In genomic region chr7:29980761-29981160, GRCm38 (mm10) we compare ENCODE assay signal across 17 mouse cellular contexts. TPM values are rescaled to one million over a fixed set of nuclear protein-coding genes. Genes with fewer than 3 reads are reported as not detected.
DNase-seq lines count a peak whose midpoint lies in the region; ATAC-seq and TF ChIP-seq lines count a peak whose summit lies in the region.
"Had no signal": no experiment of that assay in that cellular context is flagged by ENCODE, and none has a peak within 500 bp of the region (broad histone marks: within the 10 kb centered on the region; RNA-seq: fewer than 3 reads in every experiment).

No protein-coding gene starts in this region.

- WGBS in heart, embryonic 14.5 days: 63% methylated on average over 1 of the region's 1 CpGs
- WGBS in lung, embryonic 15.5 days: 100% methylated on average over 1 of the region's 1 CpGs
- 93% methylated on average over 1 of the region's 1 CpGs for WGBS in limb, embryonic 14.5 days

- no peak for DNase-seq in heart, adult 9 months (ENCODE audit: low spot score in 2 of 2)
- DNase-seq in lung, adult 18-20 months: no peak
- no peak for DNase-seq in ES-E14 (ENCODE audit: low read depth, low spot score)
- peak; percentile 12 for DNase-seq in limb, embryonic 14.5 days (ENCODE audit: low spot score)
- no peak for DNase-seq in embryo, embryonic 11 days
- DNase-seq: adrenal gland, adult 2 months; gastrocnemius, postnatal 36 days; kidney, postnatal 14 days had no signal

- H3K9ac ChIP-seq in heart, embryonic 14.5 days (ENCODE audit: low read length): no peak overlapping the region
- H3K9ac ChIP-seq in lung, embryonic 15.5 days: no peak overlapping the region
- H3K9ac ChIP-seq in ES-E14 (ENCODE audit: insufficient read depth, low read depth, low read length, poor library complexity, severe bottlenecking): no peak overlapping the region
- no peak overlapping the region for H3K9ac ChIP-seq in limb, embryonic 14.5 days (ENCODE audit: low read depth, low read length, severe bottlenecking)
- H3K9ac ChIP-seq: forebrain, embryonic 13.5 days; hindbrain, embryonic 14.5 days; intestine, embryonic 15.5 days; limb, embryonic 12.5 days; liver, embryonic 15.5 days; midbrain, embryonic 13.5 days had no signal

- peaks cover 8% of the 10 kb centered on the region for H3K9me3 ChIP-seq in heart, embryonic 14.5 days (ENCODE audit: control insufficient read depth, low read length)
- no peaks in the 10 kb centered on the region; the same call in 1 of the 2 replicates for H3K9me3 ChIP-seq in lung, embryonic 15.5 days
- H3K9me3 ChIP-seq in ES-E14 (ENCODE audit: control insufficient read depth, insufficient read depth, low read depth, low read length): no peaks in the 10 kb centered on the region
- no peaks in the 10 kb centered on the region for H3K9me3 ChIP-seq in limb, embryonic 14.5 days (ENCODE audit: control insufficient read depth, low read length)
- H3K9me3 ChIP-seq: forebrain, embryonic 13.5 days; intestine, embryonic 15.5 days; liver, embryonic 15.5 days; midbrain, embryonic 13.5 days had no signal

- peaks cover 6% of the 10 kb centered on the region for H3K36me3 ChIP-seq in heart, embryonic 14.5 days (ENCODE audit: control insufficient read depth, insufficient read depth, low read length)
- 0 out of 2 replicates have a peak, but pooled peaks cover under 1% of the 10 kb centered on the region for H3K36me3 ChIP-seq in lung, embryonic 15.5 days
- peaks cover under 1% of the 10 kb centered on the region; the same call in 1 of the 2 replicates for H3K36me3 ChIP-seq in ES-E14 (ENCODE audit: control insufficient read depth, insufficient read depth, low read length, poor library complexity, severe bottlenecking)
- H3K36me3 ChIP-seq in limb, embryonic 14.5 days (ENCODE audit: control insufficient read depth, insufficient read depth, low read length): 0 out of 2 replicates have a peak, but pooled peaks cover 2% of the 10 kb centered on the region
- H3K36me3 ChIP-seq: intestine, embryonic 15.5 days had no signal

- peak; percentile 23; the same call in 1 of the 2 replicates for ATAC-seq in heart, embryonic 14.5 days (ENCODE audit: insufficient number of reproducible peaks, insufficient read depth, low FRiP score, low read depth)
- ATAC-seq in lung, embryonic 15.5 days (ENCODE audit: borderline replicate concordance, extremely low read depth, low FRiP score, low TSS enrichment): no peak
- ATAC-seq in limb, embryonic 14.5 days (ENCODE audit: low FRiP score, low read depth): no peak
- ATAC-seq: forebrain, embryonic 13.5 days; intestine, embryonic 15.5 days; midbrain, embryonic 13.5 days had no signal

- H3K27me3 ChIP-seq in heart, embryonic 14.5 days (ENCODE audit: control insufficient read depth, insufficient read depth, low read length): no peaks in the 10 kb centered on the region
- H3K27me3 ChIP-seq in lung, embryonic 15.5 days: no peaks in the 10 kb centered on the region
- no peaks in the 10 kb centered on the region for H3K27me3 ChIP-seq in limb, embryonic 14.5 days (ENCODE audit: control insufficient read depth, insufficient read depth, low read length)
- H3K27me3 ChIP-seq: forebrain, embryonic 13.5 days; intestine, embryonic 15.5 days; limb, embryonic 12.5 days; liver, embryonic 15.5 days; midbrain, embryonic 13.5 days had no signal

- peaks cover 13 to 37% of the 10 kb centered on the region in 2 experiments for H3K4me1 ChIP-seq in heart, embryonic 14.5 days (ENCODE audit: control insufficient read depth in 2 of 2, insufficient read depth in 2 of 2, low read length in 2 of 2)
- H3K4me1 ChIP-seq in lung, embryonic 15.5 days: peaks cover 27% of the 10 kb centered on the region
- peaks cover 3 to 15% of the 10 kb centered on the region in 2 experiments; a peak in 3 of 4 replicates for H3K4me1 ChIP-seq in ES-E14 (ENCODE audit: control insufficient read depth in 2 of 2, insufficient read depth in 2 of 2, low read length in 2 of 2, poor library complexity in 1 of 2)
- peaks cover 4% of the 10 kb centered on the region; the same call in 1 of the 2 replicates for H3K4me1 ChIP-seq in limb, embryonic 14.5 days (ENCODE audit: control insufficient read depth, insufficient read depth, low read length)

- no peak overlapping the region for H3K4me3 ChIP-seq in heart, embryonic 14.5 days (ENCODE audit: control insufficient read depth in 1 of 2, insufficient read depth in 1 of 2, low read depth in 1 of 2, low read length in 2 of 2)
- H3K4me3 ChIP-seq in lung, embryonic 15.5 days: no peak overlapping the region
- no peak overlapping the region for H3K4me3 ChIP-seq in ES-E14 (ENCODE audit: insufficient read depth in 1 of 2, low read depth in 1 of 2, low read length in 2 of 2, poor library complexity in 1 of 2, severe bottlenecking in 1 of 2)
- H3K4me3 ChIP-seq in limb, embryonic 14.5 days (replicated peaks; ENCODE audit: low read length): no peak overlapping the region
- H3K4me3 ChIP-seq: forebrain, embryonic 13.5 days; intestine, embryonic 15.5 days; left cerebral cortex, adult 2 months; limb, embryonic 12.5 days; liver, embryonic 15.5 days; midbrain, embryonic 13.5 days had no signal

- peak overlapping the region; percentile 44 for H3K4me2 ChIP-seq in heart, embryonic 14.5 days (ENCODE audit: low read length)
- no peak overlapping the region for H3K4me2 ChIP-seq in lung, embryonic 15.5 days
- no peak overlapping the region for H3K4me2 ChIP-seq in limb, embryonic 14.5 days (replicated peaks; ENCODE audit: low read depth, low read length, severe bottlenecking)
- H3K4me2 ChIP-seq: forebrain, embryonic 13.5 days; hindbrain, embryonic 14.5 days; intestine, embryonic 15.5 days; limb, embryonic 12.5 days; liver, embryonic 15.5 days; midbrain, embryonic 13.5 days had no signal

- no peak for TF ChIP-seq POLR2A in limb, embryonic 14.5 days (IDR thresholded peaks at IDR 0.05; ENCODE audit: borderline replicate concordance, extremely low read depth, insufficient read depth, insufficient read length)

- in situ Hi-C loops in ES-E14 (cut with MboI; ENCODE audit: low sequenced_read_pairs in 2 of 2, unreplicated experiment in 2 of 2): no loop called here

- peak overlapping the region; percentile 88 to 98 for H3K27ac ChIP-seq in heart, embryonic 14.5 days (replicated peaks in 1 of 2; ENCODE audit: control insufficient read depth in 1 of 2, insufficient read depth in 1 of 2, low read depth in 2 of 2, low read length in 2 of 2)
- peak overlapping the region; percentile 48; the same call in 1 of the 2 replicates for H3K27ac ChIP-seq in lung, embryonic 15.5 days
- H3K27ac ChIP-seq in ES-E14 (ENCODE audit: insufficient read depth, low read depth, low read length, poor library complexity, severe bottlenecking): peak overlapping the region; percentile 100
- H3K27ac ChIP-seq in limb, embryonic 14.5 days (replicated peaks; ENCODE audit: low read depth, low read length): no peak overlapping the region
- H3K27ac ChIP-seq: forebrain, embryonic 13.5 days; hindbrain, embryonic 14.5 days; intestine, embryonic 15.5 days; left cerebral cortex, adult 2 months; limb, embryonic 12.5 days; liver, embryonic 15.5 days; midbrain, embryonic 13.5 days had no signal

TF ChIP-seq in ES-E14, 5 proteins besides CTCF, POLR2A, EP300 and RAD21:
- no peak for TF ChIP-seq CHD2 (IDR thresholded peaks at IDR 0.05; ENCODE audit: low read depth, low read length)
- no peak for TF ChIP-seq ZNF384 (IDR thresholded peaks at IDR 0.05; ENCODE audit: low read depth, low read length)
- no peak for TF ChIP-seq ZC3H11A (IDR thresholded peaks at IDR 0.05; ENCODE audit: borderline replicate concordance, low read depth, low read length)
- no peak for TF ChIP-seq MAFK (IDR thresholded peaks at IDR 0.05; ENCODE audit: insufficient read depth, low read depth, low read length)
- no peak for TF ChIP-seq HCFC1 (IDR thresholded peaks at IDR 0.05; ENCODE audit: borderline replicate concordance, insufficient read depth, low read length)

RNA-seq across cellular contexts. Expression of gene Zfp568, which starts 3.0 kb away (rescaled TPM):
- polyA plus RNA-seq in heart, embryonic 14.5 days (2014; fragmentation: Nextera tagmentation; extraction: Ambion mirVana): 23.7 and 27.4 TPM in 2 replicates
- polyA plus RNA-seq in lung, embryonic 15.5 days (2015; fragmentation: Nextera tagmentation; extraction: Ambion mirVana): 14.9 and 15.4 TPM in 2 replicates
- 120 and 126 TPM in 2 replicates for total RNA-seq in ES-E14 (2012; rRNA removed)
- 23.8 and 25.4 TPM in 2 replicates for polyA plus RNA-seq in limb, embryonic 14.5 days (2012; rRNA removed)
- 26.2 and 26.8 TPM in 2 replicates for polyA plus RNA-seq in limb, embryonic 14.5 days (2014; fragmentation: Nextera tagmentation; extraction: Ambion mirVana)

RNA-seq across cellular contexts. Expression of gene Zfp74, which starts 26.9 kb away (rescaled TPM):
- 8.0 and 8.6 TPM in 2 replicates for polyA plus RNA-seq in heart, embryonic 14.5 days (2014; fragmentation: Nextera tagmentation; extraction: Ambion mirVana)
- polyA plus RNA-seq in lung, embryonic 15.5 days (2015; fragmentation: Nextera tagmentation; extraction: Ambion mirVana): 11.0 and 14.2 TPM in 2 replicates
- 11.7 and 24.1 TPM in 2 replicates for total RNA-seq in ES-E14 (2012; rRNA removed)
- polyA plus RNA-seq in limb, embryonic 14.5 days (2012; rRNA removed): 8.1 and 11.0 TPM in 2 replicates
- 10.5 and 13.7 TPM in 2 replicates for polyA plus RNA-seq in limb, embryonic 14.5 days (2014; fragmentation: Nextera tagmentation; extraction: Ambion mirVana)
